Mouse (Mus musculus) kidney, adult 2 months (tissue): ENCODE results near the gene Krtap16-1.

Experiments
- CTCF ChIP-seq: fragments of 200-500 bp; conservative IDR thresholded peaks from 2 replicates; pipeline ENCODE4 v1.5.1; 2011; ENCODE audit warnings: low read depth, mild to moderate bottlenecking, control low read depth, low read length, moderate library complexity, mixed read lengths; ENCODE audit not compliant: insufficient read depth, insufficient read length
- POLR2A ChIP-seq: fragments of 200-500 bp; IDR thresholded peaks from one replicate; pipeline ENCODE4 v1.6.1; 2011; ENCODE audit warnings: low read depth, low read length, control low read depth

GRCm38 (mm10) chr11:99993620-99994383, 7.4 kb upstream of the Krtap16-1 start, which contains the start of gene Krtap17-1:
- TF ChIP-seq CTCF, result no peak
- no peak for TF ChIP-seq POLR2A
